Mouse (Mus musculus) left cerebral cortex, adult 18-20 months (tissue): ENCODE measurements around the gene Otop3. TPM values are rescaled to one million over a fixed set of nuclear protein-coding genes. Genes with fewer than 3 reads are reported as not detected.
A peak's percentile ranks its signal among the peaks of the same experiment; 100 is the strongest.

Source experiments
- DNase-seq, 2 experiments: peaks; one replicate each; pipeline ENCODE4 v3.0.0; 2021 to 2022; ENCODE audit warnings: low spot score in 2 of 2, mixed read lengths in 1 of 2
- long read RNA-seq, 2 experiments: library from polyadenylated mRNA; stranded (forward); transcript quantifications; one replicate each; pipeline ENCODE4 v2.0.0; 2021
- total RNA-seq, 2 experiments: library from RNA; stranded (reverse); gene quantifications; 2 replicates each; pipeline ENCODE4 v1.2.3; 2021

The Otop3 gene
- under 1 TPM in 1 of 2 experiments, not detected in 1; 0.14 TPM for total RNA-seq
- long read RNA-seq, experiment 1, result 0 reads
- long read RNA-seq, experiment 2, partial matches to known transcripts, result 1 of 1 reads
- long read RNA-seq, experiment 2, other reads (novel, unspliced or antisense), result 0 of 1 reads

- DNase-seq, result no peak
Observed at GRCm38 (mm10) chr11:115334531-115334930, at the start of gene Otop3. TSS of gene Otop3 (plus strand) at chr11:115334731.

GRCm38 (mm10) chr11:115285282-115285681, 49.2 kb upstream of the Otop3 start:
- no peak for DNase-seq

- DNase-seq, result no peak
Observed at GRCm38 (mm10) chr11:115286201-115286993, 48.1 kb upstream of the Otop3 start.

GRCm38 (mm10) chr11:115287386-115287785, 47.1 kb upstream of the Otop3 start:
- DNase-seq, result no peak

- no peak for DNase-seq
Observed at GRCm38 (mm10) chr11:115288305-115288704, 46.2 kb upstream of the Otop3 start.

GRCm38 (mm10) chr11:115289885-115290284, 44.6 kb upstream of the Otop3 start:
- no peak for DNase-seq

- DNase-seq, result no peak
Observed at GRCm38 (mm10) chr11:115290314-115290713, 44.2 kb upstream of the Otop3 start.

GRCm38 (mm10) chr11:115290919-115291318, 43.6 kb upstream of the Otop3 start:
- DNase-seq, result no peak

- DNase-seq, result no peak
Observed at GRCm38 (mm10) chr11:115291503-115291902, 43.0 kb upstream of the Otop3 start.

GRCm38 (mm10) chr11:115292631-115293375, 41.7 kb upstream of the Otop3 start:
- DNase-seq, result no peak

GRCm38 (mm10) chr11:115295939-115296338, 38.6 kb upstream of the Otop3 start:
- DNase-seq, result no peak

GRCm38 (mm10) chr11:115296471-115297210, 37.9 kb upstream of the Otop3 start:
- no peak for DNase-seq

GRCm38 (mm10) chr11:115297214-115297826, 37.2 kb upstream of the Otop3 start, which contains the start of gene Fads6:
TSS of gene Fads6 (minus strand) at chr11:115297663.
- DNase-seq, result peak; percentile 66 to 76

- no peak for DNase-seq
Observed at GRCm38 (mm10) chr11:115298160-115298559, 36.4 kb upstream of the Otop3 start.

- no peak for DNase-seq
Observed at GRCm38 (mm10) chr11:115300745-115301144, 33.8 kb upstream of the Otop3 start.

- DNase-seq, result no peak
Observed at GRCm38 (mm10) chr11:115301351-115301750, 33.2 kb upstream of the Otop3 start.

- DNase-seq, result no peak
Observed at GRCm38 (mm10) chr11:115303167-115303566, 31.4 kb upstream of the Otop3 start.

- DNase-seq, result no peak
Observed at GRCm38 (mm10) chr11:115306863-115307262, 27.7 kb upstream of the Otop3 start, which contains the start of gene Otop2. TSS of gene Otop2 (plus strand) at chr11:115307163.

GRCm38 (mm10) chr11:115308781-115309180, 25.8 kb upstream of the Otop3 start:
- DNase-seq, result no peak

- DNase-seq, result no peak
Observed at GRCm38 (mm10) chr11:115314249-115314648, 20.3 kb upstream of the Otop3 start.

- no peak for DNase-seq
Observed at GRCm38 (mm10) chr11:115317204-115317603, 17.3 kb upstream of the Otop3 start.
